9 mouse cellular contexts compared by ENCODE assay signal in the genomic region with DNA sequence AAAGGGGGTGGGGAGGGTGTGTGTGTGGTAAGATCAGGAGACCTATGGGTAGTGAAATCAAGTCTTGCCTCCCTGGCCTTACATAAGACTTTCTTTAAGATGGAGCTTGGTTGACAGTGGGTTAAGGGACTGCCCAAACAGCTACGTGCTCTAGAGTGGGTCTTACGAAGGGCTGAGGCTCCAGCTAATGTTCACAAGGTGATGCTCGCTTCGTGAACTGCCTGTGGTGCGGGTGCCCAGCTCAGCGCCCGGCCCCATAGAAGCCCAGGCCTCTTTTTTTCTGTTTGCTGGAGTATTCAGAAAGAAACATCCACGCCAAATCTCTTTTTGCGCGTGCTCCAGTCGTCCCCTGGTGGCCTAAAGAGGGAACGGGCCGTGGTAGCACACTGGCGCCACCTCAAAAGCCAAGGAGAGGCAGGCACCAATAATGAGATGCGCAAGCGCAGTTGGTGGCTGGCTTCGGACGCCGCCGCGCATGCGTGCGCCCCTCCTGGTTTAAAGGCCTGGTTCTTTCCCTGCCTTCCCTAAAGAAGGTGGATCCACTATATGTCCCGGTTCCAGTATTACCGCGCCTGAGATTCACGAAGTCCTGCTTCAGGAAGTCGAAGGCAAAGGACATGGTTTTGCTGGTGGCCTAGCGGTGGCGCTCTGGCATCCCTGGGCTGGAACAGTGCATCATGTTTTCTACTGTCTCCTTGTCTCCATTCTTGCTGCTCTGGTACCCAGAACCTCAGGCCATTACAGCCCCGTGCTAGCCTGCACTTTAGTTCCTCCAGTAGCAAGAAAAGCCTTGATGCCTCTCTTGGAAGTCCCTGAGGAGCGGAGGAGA. TPM values are rescaled to one million over a fixed set of nuclear protein-coding genes. Genes with fewer than 3 reads are reported as not detected.
DNase-seq lines count a peak whose midpoint lies in the region; ATAC-seq lines count a peak whose summit lies in the region.
"Had no signal": no experiment of that assay in that cellular context is flagged by ENCODE, and none has a peak within 500 bp of the region (broad histone marks: within the 10 kb centered on the region; RNA-seq: fewer than 3 reads in every experiment).

No protein-coding gene starts in this region.

- peak; percentile 94 for DNase-seq in CD4-positive, CD25-positive, alpha-beta regulatory T cell, adult 2 months (ENCODE audit: low read depth, low spot score)
- DNase-seq in c-Kit-positive CD71-positive TER-119-positive erythroid progenitor cells, embryonic 14.5 days (ENCODE audit: low spot score): peak; percentile 87
- DNase-seq in forebrain, embryonic 11.5 days (ENCODE audit: low spot score): peak; percentile 93
- peak; percentile 92 for DNase-seq in kidney, postnatal 25 days
- peak; percentile 88 for DNase-seq in liver, embryonic 13.5 days
- DNase-seq in neural tube, embryonic 10.5 days (ENCODE audit: extremely low spot score, low spot score): peak; percentile 94

- H3K9ac ChIP-seq in forebrain, embryonic 11.5 days (ENCODE audit: low read length): peak overlapping the region; percentile 57
- peak overlapping the region; percentile 72 for H3K9ac ChIP-seq in heart, embryonic 16.5 days (ENCODE audit: low read length)
- H3K9ac ChIP-seq in liver, embryonic 13.5 days: peak overlapping the region; percentile 51
- no peak overlapping the region; the same call in 1 of the 2 replicates for H3K9ac ChIP-seq in stomach, embryonic 15.5 days

- 10% methylated on average over 32 of the region's 32 CpGs for WGBS in forebrain, embryonic 11.5 days
- WGBS in heart, embryonic 16.5 days: 11% methylated on average over 32 of the region's 32 CpGs
- 9% methylated on average over 32 of the region's 32 CpGs for WGBS in liver, embryonic 13.5 days (ENCODE audit: insufficient replicate concordance)
- WGBS in stomach, embryonic 15.5 days: 10% methylated on average over 32 of the region's 32 CpGs

- H3K4me1 ChIP-seq in forebrain, embryonic 11.5 days (replicated peaks; ENCODE audit: control insufficient read depth, insufficient read depth, low read length): no peaks in the 10 kb centered on the region
- H3K4me1 ChIP-seq in heart, embryonic 16.5 days (ENCODE audit: control insufficient read depth, insufficient read depth, low read length): peaks cover 7% of the 10 kb centered on the region; the same call in 1 of the 2 replicates
- peaks cover 55% of the 10 kb centered on the region for H3K4me1 ChIP-seq in liver, embryonic 13.5 days (replicated peaks)
- 0 out of 2 replicates have a peak, but pooled peaks cover 4% of the 10 kb centered on the region for H3K4me1 ChIP-seq in stomach, embryonic 15.5 days

- no peaks in the 10 kb centered on the region for H3K27me3 ChIP-seq in forebrain, embryonic 11.5 days (ENCODE audit: control insufficient read depth, insufficient read depth, low read length)
- H3K27me3 ChIP-seq in heart, embryonic 16.5 days (ENCODE audit: control insufficient read depth, insufficient read depth, low read length): no peaks in the 10 kb centered on the region; the same call in 1 of the 2 replicates
- no peaks in the 10 kb centered on the region for H3K27me3 ChIP-seq in liver, embryonic 13.5 days
- no peaks in the 10 kb centered on the region for H3K27me3 ChIP-seq in stomach, embryonic 15.5 days (replicated peaks)

- H3K9me3 ChIP-seq in forebrain, embryonic 11.5 days (ENCODE audit: control insufficient read depth, low read length): no peaks in the 10 kb centered on the region
- no peaks in the 10 kb centered on the region for H3K9me3 ChIP-seq in heart, embryonic 16.5 days (replicated peaks; ENCODE audit: control insufficient read depth, low read length)
- H3K9me3 ChIP-seq in liver, embryonic 13.5 days (replicated peaks): no peaks in the 10 kb centered on the region
- H3K9me3 ChIP-seq in stomach, embryonic 15.5 days: no peaks in the 10 kb centered on the region
- H3K9me3 ChIP-seq: G1E had no signal

- peak overlapping the region; percentile 38; the same call in 1 of the 2 replicates for H3K4me2 ChIP-seq in forebrain, embryonic 11.5 days (ENCODE audit: low read depth, low read length, severe bottlenecking)
- H3K4me2 ChIP-seq in heart, embryonic 16.5 days (ENCODE audit: low read depth, low read length): peak overlapping the region; percentile 65
- H3K4me2 ChIP-seq in liver, embryonic 13.5 days: peak overlapping the region; percentile 63
- peak overlapping the region; percentile 45 for H3K4me2 ChIP-seq in stomach, embryonic 15.5 days

- H3K27ac ChIP-seq in forebrain, embryonic 11.5 days (ENCODE audit: low read depth, low read length): no peak overlapping the region
- peak overlapping the region; percentile 43 for H3K27ac ChIP-seq in heart, embryonic 16.5 days (ENCODE audit: low read length)
- H3K27ac ChIP-seq in liver, embryonic 13.5 days: peak overlapping the region; percentile 85
- H3K27ac ChIP-seq in stomach, embryonic 15.5 days: 0 out of 2 replicates have a peak overlapping the region, but pooled peaks have one; percentile 45

- peaks cover 10% of the 10 kb centered on the region for H3K36me3 ChIP-seq in forebrain, embryonic 11.5 days (ENCODE audit: control insufficient read depth, insufficient read depth, low read length)
- H3K36me3 ChIP-seq in heart, embryonic 16.5 days (ENCODE audit: control insufficient read depth, insufficient read depth): peaks cover 35% of the 10 kb centered on the region
- peaks cover 38% of the 10 kb centered on the region for H3K36me3 ChIP-seq in liver, embryonic 13.5 days
- peaks cover 33% of the 10 kb centered on the region for H3K36me3 ChIP-seq in stomach, embryonic 15.5 days

- H3K4me3 ChIP-seq in forebrain, embryonic 11.5 days (ENCODE audit: low read depth, low read length): no peak overlapping the region
- peak overlapping the region; percentile 33 for H3K4me3 ChIP-seq in heart, embryonic 16.5 days (ENCODE audit: low read length)
- H3K4me3 ChIP-seq in liver, embryonic 13.5 days (replicated peaks): peak overlapping the region; percentile 35
- H3K4me3 ChIP-seq in stomach, embryonic 15.5 days (replicated peaks): no peak overlapping the region; the same call in 1 of the 2 replicates

- peak; percentile 85 for ATAC-seq in forebrain, embryonic 11.5 days (replicated peaks; ENCODE audit: low FRiP score)
- peak; percentile 85 for ATAC-seq in heart, embryonic 16.5 days (replicated peaks; ENCODE audit: extremely low read depth, insufficient read depth, low FRiP score)
- ATAC-seq in liver, embryonic 13.5 days (ENCODE audit: low read depth): peak; percentile 74
- peak; percentile 84 for ATAC-seq in stomach, embryonic 15.5 days (ENCODE audit: insufficient read depth, low FRiP score, low read depth)

RNA-seq across cellular contexts. Expression of a gene that starts 21.7 kb away (rescaled TPM):
- polyA plus RNA-seq in forebrain, embryonic 11.5 days (2014; fragmentation: Nextera tagmentation; extraction: Ambion mirVana): 274 and 284 TPM in 2 replicates
- 182 and 197 TPM in 2 replicates for polyA plus RNA-seq in heart, embryonic 16.5 days (2015; fragmentation: Nextera tagmentation; extraction: Ambion mirVana)
- 198 and 228 TPM in 2 replicates for polyA plus RNA-seq in liver, embryonic 13.5 days (2015; fragmentation: Nextera tagmentation; extraction: Ambion mirVana)
- 387 and 458 TPM in 2 replicates for polyA plus RNA-seq in stomach, embryonic 15.5 days (2015; fragmentation: Nextera tagmentation; extraction: Ambion mirVana)

Comparison
In these comparisons a context has a peak if more than half of its experiments do, and no peak if none do; other contexts are left out.
1. H3K4me3 ChIP-seq: peak in heart, embryonic 16.5 days (single experiment) and liver, embryonic 13.5 days (single experiment); none in forebrain, embryonic 11.5 days (single experiment) and stomach, embryonic 15.5 days (single experiment).
2. Peak in every context shown above with its lines, with median percentiles within 50 percentile points of each other: DNase-seq, ATAC-seq and H3K4me2 ChIP-seq.